Mouse (Mus musculus): ENCODE measurements around the gene Egr4. TPM values are rescaled to one million over a fixed set of nuclear protein-coding genes. Genes with fewer than 3 reads are reported as not detected.

Gene Egr4
- total RNA-seq, 2 experiments from 2014 or later, result not detected

DNA sequence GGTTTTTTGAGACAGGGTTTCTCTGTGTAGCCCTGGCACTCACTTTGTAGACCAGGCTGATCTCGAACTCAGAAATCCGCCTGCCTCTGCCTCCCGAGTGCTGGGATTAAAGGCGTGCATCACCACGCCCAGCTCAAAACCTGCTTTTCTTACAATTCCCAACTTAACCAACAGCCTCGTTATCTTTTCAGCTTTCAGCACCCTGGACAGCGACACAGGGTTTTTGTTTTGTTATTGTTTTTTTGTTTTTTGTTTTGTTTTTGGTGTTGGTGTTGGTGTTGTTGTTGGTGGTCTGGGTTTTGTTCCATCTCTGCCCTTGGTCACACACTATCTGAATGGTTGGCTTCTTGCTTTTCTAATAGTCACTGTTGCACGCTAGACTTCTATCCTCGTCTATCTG lies 15.2 kb downstream of the Egr4 start:
- DNase-seq (ENCODE audit: low spot score in 2 of 2), result no peak

DNA sequence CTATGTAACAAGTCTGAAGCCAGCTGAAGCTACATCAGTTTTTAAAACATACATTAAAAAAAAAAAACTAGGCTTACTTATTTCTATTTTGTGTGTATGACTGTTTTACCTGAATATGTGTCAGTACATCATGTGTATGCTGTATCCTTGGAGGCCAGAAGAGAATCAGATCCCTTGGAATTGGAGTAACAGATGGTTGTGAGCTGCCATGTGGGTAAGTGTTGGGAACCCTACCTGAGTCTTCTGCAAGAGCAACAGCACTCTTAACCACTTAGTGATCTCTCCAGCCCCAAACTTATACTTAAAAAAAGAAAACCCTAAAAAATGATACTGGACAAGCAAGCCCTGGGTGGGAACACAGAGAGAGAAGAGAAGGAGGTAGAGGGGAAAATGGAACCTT lies 16.4 kb downstream of the Egr4 start:
- DNase-seq (ENCODE audit: low spot score in 2 of 2), result no peak

DNA sequence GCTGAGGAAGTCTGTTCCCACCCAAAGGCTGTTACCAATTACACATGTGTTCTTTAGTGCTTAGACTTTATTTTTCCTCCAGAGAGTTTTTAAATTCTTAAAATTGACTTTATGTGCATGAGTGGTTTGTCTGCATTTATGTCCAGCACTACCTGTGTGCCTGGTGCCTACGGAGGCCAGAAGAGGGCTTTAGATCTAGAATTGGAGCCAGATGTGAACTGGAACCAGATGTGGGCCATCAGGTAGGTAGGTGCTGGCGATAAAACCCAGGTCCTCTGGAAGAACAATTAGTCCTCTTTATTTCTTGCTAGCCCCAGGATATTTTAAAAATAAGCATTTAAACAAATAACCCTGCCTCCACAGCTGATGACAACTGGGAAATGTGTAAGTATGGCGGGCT lies 21.8 kb downstream of the Egr4 start:
- DNase-seq (ENCODE audit: low spot score in 2 of 2), result no peak

DNA sequence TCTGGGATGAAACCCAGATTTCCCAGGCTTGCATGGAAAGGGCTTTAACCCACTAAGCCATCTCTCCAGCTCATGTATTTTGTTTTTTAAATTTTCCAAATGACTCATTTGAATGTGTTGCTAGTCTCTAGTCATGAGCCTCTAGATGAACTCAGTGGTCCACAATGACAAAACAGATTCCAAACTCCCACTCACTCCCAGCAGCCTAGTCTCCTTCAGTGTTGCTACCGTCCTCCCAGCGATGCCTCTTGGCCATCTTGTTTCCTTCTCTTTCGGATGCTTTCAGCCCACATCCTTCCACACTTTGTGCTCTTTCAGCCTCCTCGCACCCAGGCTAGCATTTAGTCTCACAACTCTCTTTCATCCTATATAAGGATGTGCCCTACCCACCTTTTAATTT lies 23.1 kb downstream of the Egr4 start:
- DNase-seq (ENCODE audit: low spot score in 2 of 2), result no peak

DNA sequence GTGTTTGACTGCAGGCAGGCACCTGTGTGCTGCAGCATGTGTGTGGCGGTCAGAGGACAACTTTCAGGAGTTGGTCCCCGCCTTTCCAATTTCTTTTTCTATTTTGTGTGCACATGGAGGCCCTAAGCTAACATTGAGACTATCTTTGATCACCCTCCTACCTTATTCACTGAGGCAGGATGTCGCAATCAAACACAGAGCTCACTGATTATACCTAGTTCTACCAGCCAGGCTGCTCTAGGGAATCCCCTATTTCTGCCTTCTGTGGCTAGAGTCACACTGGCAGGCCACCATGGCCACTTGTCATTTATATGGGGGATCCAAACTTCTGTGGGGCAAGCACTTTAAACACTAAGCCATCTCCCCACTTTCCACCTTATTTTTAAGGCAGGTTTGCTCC lies 23.7 kb downstream of the Egr4 start:
- DNase-seq (ENCODE audit: low spot score in 2 of 2), result no peak

DNA sequence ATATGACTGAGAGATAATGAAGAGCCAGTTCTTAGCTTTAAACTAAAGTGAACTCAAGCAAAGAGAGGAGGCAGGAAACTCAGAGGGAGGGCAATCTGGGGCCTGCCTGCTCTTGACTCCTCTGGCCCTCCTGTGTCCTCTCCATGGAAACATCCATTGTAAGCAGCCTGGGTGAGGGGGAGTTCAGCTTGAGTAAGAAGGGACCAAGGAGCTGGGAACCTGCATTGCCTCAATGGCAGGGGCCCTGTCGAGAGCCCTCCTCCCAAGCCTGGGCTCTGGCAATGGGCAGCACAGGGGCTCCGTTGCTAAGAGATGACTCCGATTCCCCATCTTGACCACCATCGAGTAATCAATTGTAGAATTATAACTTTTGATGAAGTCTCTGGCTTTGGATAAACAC lies 24.9 kb downstream of the Egr4 start:
- no peak for DNase-seq (ENCODE audit: low spot score in 2 of 2)

DNA sequence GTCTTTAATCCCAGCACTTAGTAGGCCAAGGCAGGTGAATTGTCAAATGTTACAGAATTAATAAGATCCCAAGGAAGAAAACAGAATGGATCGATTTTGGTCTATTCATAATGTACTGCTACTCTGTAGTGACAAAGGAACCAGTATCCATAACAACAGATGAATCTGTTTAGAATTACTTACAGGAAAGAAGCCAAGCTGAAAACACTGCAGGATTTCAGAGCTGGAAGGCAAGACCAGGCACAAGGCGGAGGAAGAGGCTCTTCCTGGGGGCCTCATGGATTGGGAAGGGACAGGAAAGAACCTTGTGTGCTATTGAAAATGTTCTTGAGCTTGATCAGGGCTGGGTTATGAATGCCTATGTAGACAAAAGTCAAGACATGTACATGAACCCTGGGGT lies 27.7 kb downstream of the Egr4 start:
- no peak for DNase-seq (ENCODE audit: low spot score in 2 of 2)

DNA sequence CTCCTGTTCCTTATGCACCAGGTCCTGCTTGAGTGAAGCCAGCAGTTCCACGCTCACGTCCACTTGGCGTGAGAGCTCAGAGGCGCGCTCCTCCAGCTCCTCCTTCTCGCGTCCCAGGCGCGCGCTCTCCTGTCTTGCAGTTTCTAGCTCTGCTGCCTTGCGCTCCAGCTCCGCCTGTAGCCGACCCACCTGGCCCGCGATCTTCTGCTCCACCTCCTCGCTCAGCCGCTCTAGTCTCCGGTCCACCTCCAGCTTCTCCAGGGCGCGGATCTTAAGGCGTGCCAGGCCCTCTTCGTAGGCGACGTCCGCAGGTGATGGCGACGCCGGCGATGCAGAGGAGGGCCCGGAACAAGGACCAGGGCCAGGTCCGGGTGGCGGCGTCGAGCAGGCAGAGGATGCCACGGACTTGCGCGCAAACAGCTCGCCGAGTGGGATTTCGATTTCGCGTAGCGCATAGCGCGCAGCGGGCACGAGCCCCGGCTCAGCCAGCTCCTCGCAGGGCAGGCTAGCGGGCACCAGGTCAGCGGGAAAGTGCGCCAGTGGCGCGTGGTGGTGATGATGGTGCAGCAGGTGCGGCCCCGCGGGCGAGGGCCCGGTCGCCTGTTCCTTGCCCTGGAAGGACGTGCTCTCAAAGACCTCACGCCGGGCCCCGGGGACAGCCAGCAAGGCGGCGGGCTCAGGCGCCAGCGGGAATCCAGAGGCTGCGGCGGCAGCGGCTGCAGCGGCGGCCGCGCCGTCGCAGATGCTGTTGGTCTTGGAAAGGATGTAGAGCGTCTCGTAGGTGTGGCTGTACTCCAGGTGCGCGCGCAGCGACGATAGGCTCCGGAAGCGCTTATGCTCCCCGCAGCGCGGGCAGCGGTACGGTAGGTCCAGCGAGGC lies 29.3 kb downstream of the Egr4 start:
- DNase-seq (ENCODE audit: low spot score in 2 of 2), result no peak

GRCm38 (mm10) chr6:85480685-85481084 lies 32.7 kb downstream of the Egr4 start:
- no peak for DNase-seq (ENCODE audit: low spot score in 2 of 2)

- DNase-seq (ENCODE audit: low spot score in 2 of 2), result no peak
These were observed 33.4 kb downstream of the Egr4 start for GRCm38 (mm10) chr6:85479979-85480378.

GRCm38 (mm10) chr6:85478416-85478815 lies 35.0 kb downstream of the Egr4 start:
- no peak for DNase-seq (ENCODE audit: low spot score in 2 of 2)

GRCm38 (mm10) chr6:85477366-85477917 lies 35.9 kb downstream of the Egr4 start:
- DNase-seq (ENCODE audit: low spot score in 2 of 2), result peak in 1 of 2 experiments; percentile 41

- no peak for DNase-seq (ENCODE audit: low spot score in 2 of 2)
These were observed 37.8 kb downstream of the Egr4 start for GRCm38 (mm10) chr6:85475581-85475980.

DNA sequence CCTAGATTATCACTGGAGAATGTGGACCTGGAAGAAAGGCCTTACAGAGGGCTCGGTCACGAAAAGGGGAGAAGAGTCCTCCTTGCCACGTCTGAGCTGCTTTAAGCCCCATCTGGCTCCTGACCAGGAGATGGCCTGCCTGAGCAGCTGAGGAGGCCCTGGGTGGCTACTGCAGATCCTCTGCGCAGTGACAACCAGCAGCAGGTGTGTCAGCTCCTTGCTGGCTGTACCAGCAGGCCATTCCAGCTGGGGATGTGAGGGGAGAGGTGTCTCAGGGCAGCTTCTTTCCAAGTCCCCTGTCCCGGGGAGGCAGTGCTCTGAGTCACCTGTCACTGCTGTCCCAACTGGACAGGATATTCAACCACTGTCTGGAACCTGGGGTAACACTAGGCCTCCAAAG lies 40.8 kb downstream of the Egr4 start:
- DNase-seq (ENCODE audit: low spot score in 2 of 2), result no peak

DNA sequence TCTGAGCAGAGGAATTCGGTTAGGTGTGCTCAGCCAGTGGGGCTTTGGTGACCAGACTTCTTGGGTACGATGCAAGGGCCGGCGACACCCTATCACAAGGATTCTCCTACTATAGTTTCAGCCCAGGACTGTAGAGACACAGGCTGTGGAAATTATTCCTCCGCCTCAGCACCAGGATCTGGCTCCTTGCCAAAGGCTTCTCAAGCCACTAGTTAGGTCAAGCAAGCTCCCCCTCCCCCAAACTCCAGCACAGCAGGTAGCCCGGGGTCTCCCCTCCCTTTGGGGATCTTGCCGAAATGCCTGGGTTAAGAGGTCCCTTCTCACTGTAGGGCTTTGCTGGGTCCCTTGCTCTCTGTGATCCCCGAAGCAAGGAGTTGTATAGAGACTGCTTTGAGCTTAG lies 41.4 kb downstream of the Egr4 start:
- DNase-seq (ENCODE audit: low spot score in 2 of 2), result no peak

DNA sequence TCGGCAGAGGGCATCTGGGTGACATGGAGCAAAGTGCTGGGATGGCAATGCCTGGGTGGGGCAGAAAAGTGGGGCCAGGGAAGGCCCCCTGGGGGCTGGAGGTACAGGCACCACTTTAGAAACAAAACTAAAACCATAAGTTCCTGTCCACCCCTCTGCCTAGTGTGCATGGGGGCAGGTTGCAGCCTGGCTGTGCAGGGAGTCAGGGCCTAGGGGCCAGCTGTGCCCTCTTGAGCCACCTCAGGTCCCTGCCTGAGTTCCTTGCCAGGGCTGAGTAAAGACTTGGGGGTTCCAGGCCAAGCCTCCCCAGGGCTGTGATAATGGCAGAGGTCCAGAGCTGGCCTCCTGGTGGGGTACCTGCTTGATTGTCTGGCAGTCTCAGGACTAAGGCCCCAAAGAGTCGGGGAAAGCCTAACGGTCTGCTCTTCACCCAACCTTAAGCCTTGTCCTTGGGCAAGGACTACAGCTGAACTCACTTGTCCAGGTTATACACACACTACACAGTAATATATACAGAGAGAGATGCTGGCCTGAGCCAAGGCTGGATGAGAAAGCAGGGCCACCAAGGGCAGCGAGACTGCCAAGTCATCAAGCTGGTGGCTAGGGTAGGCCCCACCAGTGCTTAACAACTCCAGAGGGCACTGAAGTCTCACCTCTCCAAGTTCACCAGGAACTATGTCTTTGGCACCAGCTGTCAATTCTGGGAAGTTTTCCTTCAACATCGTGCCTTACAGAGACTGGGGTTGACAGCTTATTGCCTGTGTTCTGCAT lies 43.5 kb downstream of the Egr4 start:
- peak in 1 of 2 experiments; percentile 43 for DNase-seq (ENCODE audit: low spot score in 2 of 2)

DNA sequence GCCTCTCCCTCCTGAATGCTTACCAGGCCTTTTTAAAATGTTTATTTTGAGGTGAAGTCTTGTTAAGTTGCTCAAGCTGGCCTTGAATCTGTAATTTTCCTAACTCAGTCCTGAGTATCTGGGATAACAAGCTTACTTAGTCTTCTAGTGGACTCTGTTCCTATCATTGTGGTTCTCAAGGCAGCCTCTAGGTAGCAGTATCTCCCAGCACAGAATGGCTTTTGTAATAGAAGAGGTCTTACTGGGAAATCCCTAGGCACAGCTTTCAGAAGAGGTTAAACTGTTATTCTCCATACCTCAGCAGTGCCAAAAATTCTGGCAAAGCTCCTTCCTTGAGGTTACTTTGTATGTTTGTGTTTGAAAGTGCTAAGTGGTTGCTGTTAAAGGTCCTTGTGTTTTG lies 48.0 kb downstream of the Egr4 start:
- no peak for DNase-seq (ENCODE audit: low spot score in 2 of 2)

Other genes with a start within 250 kb of the Egr4 start
- gene Sfxn5, start 180.2 kb downstream of the Egr4 start, total RNA-seq (2021), result 10 to 100 TPM; 20.0 to 35.9 TPM
- 10 to 100 TPM; 26.1 to 29.2 TPM for gene Rab11fip5, start 139.0 kb downstream of the Egr4 start, total RNA-seq (2021)
- not detected for gene Noto, start 89.7 kb downstream of the Egr4 start, total RNA-seq (2021)
- 10 to 100 TPM; 39.8 to 43.2 TPM for gene Smyd5, start 81.6 kb downstream of the Egr4 start, total RNA-seq (2021)
- gene Cct7, start 62.1 kb downstream of the Egr4 start, total RNA-seq (2021), result 100 to 1,000 TPM; 282 to 319 TPM
- 10 to 100 TPM; 12.5 to 16.8 TPM for gene Pradc1, start 61.6 kb downstream of the Egr4 start, total RNA-seq (2021)
- under 1 TPM; 0.56 to 0.58 TPM for gene Fbxo41, start 10.6 kb downstream of the Egr4 start, total RNA-seq (2021)
- 1 to 10 TPM; 7.2 to 8.2 TPM for gene Alms1, start 73.9 kb upstream of the Egr4 start, total RNA-seq (2021)
- 1 to 10 TPM; 3.0 to 3.3 TPM for gene Nat8f7, start 199.6 kb upstream of the Egr4 start, total RNA-seq (2021)